12 mouse cellular contexts compared by ENCODE assay signal in genomic region chr6:67229521-67229920, GRCm38 (mm10). TPM values are rescaled to one million over a fixed set of nuclear protein-coding genes. Genes with fewer than 3 reads are reported as not detected.
DNase-seq lines count a peak whose midpoint lies in the region; ATAC-seq and TF ChIP-seq lines count a peak whose summit lies in the region.
"Had no signal": no experiment of that assay in that cellular context is flagged by ENCODE, and none has a peak within 500 bp of the region (broad histone marks: within the 10 kb centered on the region; RNA-seq: fewer than 3 reads in every experiment).

No protein-coding gene starts in this region.

- peaks cover 3% of the 10 kb centered on the region; the same call in 1 of the 2 replicates for H3K4me1 ChIP-seq in embryonic facial prominence, embryonic 12.5 days
- H3K4me1 ChIP-seq in embryonic facial prominence, embryonic 10.5 days: peaks cover 19% of the 10 kb centered on the region
- 0 out of 2 replicates have a peak, but pooled peaks cover 4% of the 10 kb centered on the region for H3K4me1 ChIP-seq in liver, embryonic 11.5 days (replicated peaks; ENCODE audit: control insufficient read depth, insufficient read depth, low read length)
- H3K4me1 ChIP-seq in liver, postnatal 0 days (ENCODE audit: insufficient read depth): peaks cover 7% of the 10 kb centered on the region
- no peaks in the 10 kb centered on the region for H3K4me1 ChIP-seq in liver, embryonic 14.5 days (replicated peaks; ENCODE audit: control insufficient read depth in 2 of 2, insufficient read depth in 2 of 2, low read length in 1 of 2)

- no peak for TF ChIP-seq EP300 in liver, postnatal 0 days (IDR thresholded peaks at IDR 0.05; ENCODE audit: low read depth)
- TF ChIP-seq EP300 in liver, embryonic 14.5 days (IDR thresholded peaks at IDR 0.05; ENCODE audit: low read depth): no peak

- no peak overlapping the region for H3K9ac ChIP-seq in embryonic facial prominence, embryonic 12.5 days
- H3K9ac ChIP-seq in liver, embryonic 11.5 days (ENCODE audit: low read depth, low read length): no peak overlapping the region
- H3K9ac ChIP-seq in liver, postnatal 0 days (replicated peaks): no peak overlapping the region
- no peak overlapping the region for H3K9ac ChIP-seq in liver, embryonic 14.5 days (replicated peaks)
- H3K9ac ChIP-seq: limb, embryonic 13.5 days had no signal

- DNase-seq in embryonic facial prominence, embryonic 10.5 days (ENCODE audit: low spot score): no peak
- no peak for DNase-seq in liver, embryonic 11.5 days (ENCODE audit: low spot score)
- no peak for DNase-seq in liver, postnatal 0 days
- DNase-seq in embryo, embryonic 10.5 days (ENCODE audit: low spot score): peak; percentile 3
- no peak for DNase-seq in liver, embryonic 14.5 days (ENCODE audit: low read depth in 3 of 3, low spot score in 3 of 3)
- no peak for DNase-seq in right cerebral cortex, postnatal 14 days
- no peak for DNase-seq in spleen, postnatal 36 days (ENCODE audit: low spot score in 2 of 2)
- DNase-seq: thymus, adult 2 months had no signal

- 0 out of 2 replicates have a peak overlapping the region, but pooled peaks have one; percentile 1 for H3K4me2 ChIP-seq in embryonic facial prominence, embryonic 12.5 days (replicated peaks)
- peak overlapping the region; percentile 57 for H3K4me2 ChIP-seq in liver, embryonic 11.5 days
- H3K4me2 ChIP-seq in liver, postnatal 0 days (ENCODE audit: low read depth, low read length): no peak overlapping the region
- H3K4me2 ChIP-seq in liver, embryonic 14.5 days (ENCODE audit: low read depth): 0 out of 2 replicates have a peak overlapping the region, but pooled peaks have one; percentile 6

- no peak for TF ChIP-seq CTCF in liver, postnatal 0 days (IDR thresholded peaks at IDR 0.05; ENCODE audit: low read depth)
- no peak for TF ChIP-seq CTCF in liver, embryonic 14.5 days (IDR thresholded peaks at IDR 0.05; ENCODE audit: low read depth)

- 43% methylated on average over 9 of the region's 9 CpGs for WGBS in embryonic facial prominence, embryonic 12.5 days
- WGBS in embryonic facial prominence, embryonic 10.5 days: 33% methylated on average over 9 of the region's 9 CpGs
- 16% methylated on average over 9 of the region's 9 CpGs for WGBS in liver, embryonic 11.5 days
- 34% methylated on average over 9 of the region's 9 CpGs for WGBS in liver, postnatal 0 days (ENCODE audit: insufficient replicate concordance)
- 24% methylated on average over 9 of the region's 9 CpGs for WGBS in liver, embryonic 14.5 days (ENCODE audit: insufficient replicate concordance)

- H3K27ac ChIP-seq in embryonic facial prominence, embryonic 12.5 days: no peak overlapping the region
- no peak overlapping the region for H3K27ac ChIP-seq in embryonic facial prominence, embryonic 10.5 days (replicated peaks)
- no peak overlapping the region for H3K27ac ChIP-seq in liver, embryonic 11.5 days (ENCODE audit: low read depth, low read length)
- H3K27ac ChIP-seq in liver, postnatal 0 days (ENCODE audit: low read depth): no peak overlapping the region
- H3K27ac ChIP-seq in liver, embryonic 14.5 days: no peak overlapping the region
- H3K27ac ChIP-seq: kidney, postnatal 0 days; limb, embryonic 13.5 days; macrophage had no signal

- peaks cover 8% of the 10 kb centered on the region; the same call in 1 of the 2 replicates for H3K27me3 ChIP-seq in embryonic facial prominence, embryonic 12.5 days
- peaks cover 12% of the 10 kb centered on the region for H3K27me3 ChIP-seq in embryonic facial prominence, embryonic 10.5 days (replicated peaks; ENCODE audit: low read depth, poor library complexity, severe bottlenecking)
- peaks cover 4% of the 10 kb centered on the region for H3K27me3 ChIP-seq in liver, embryonic 11.5 days (replicated peaks; ENCODE audit: control insufficient read depth, insufficient read depth, low read length)
- no peaks in the 10 kb centered on the region for H3K27me3 ChIP-seq in liver, postnatal 0 days (ENCODE audit: insufficient read depth, low read length)
- peaks cover 3% of the 10 kb centered on the region for H3K27me3 ChIP-seq in liver, embryonic 14.5 days (ENCODE audit: control insufficient read depth, insufficient read depth, low read length)

- H3K4me3 ChIP-seq in embryonic facial prominence, embryonic 12.5 days: no peak overlapping the region
- H3K4me3 ChIP-seq in embryonic facial prominence, embryonic 10.5 days: no peak overlapping the region
- no peak overlapping the region for H3K4me3 ChIP-seq in liver, embryonic 11.5 days (ENCODE audit: low read depth, low read length)
- H3K4me3 ChIP-seq in liver, postnatal 0 days (ENCODE audit: low read depth, low read length): no peak overlapping the region
- H3K4me3 ChIP-seq in liver, embryonic 14.5 days (ENCODE audit: insufficient read depth in 1 of 2, low read depth in 2 of 2, low read length in 2 of 2): no peak overlapping the region

- H3K9me3 ChIP-seq in embryonic facial prominence, embryonic 12.5 days: no peaks in the 10 kb centered on the region
- no peaks in the 10 kb centered on the region for H3K9me3 ChIP-seq in embryonic facial prominence, embryonic 10.5 days
- H3K9me3 ChIP-seq in liver, embryonic 11.5 days (ENCODE audit: control insufficient read depth, low read length): no peaks in the 10 kb centered on the region
- no peaks in the 10 kb centered on the region for H3K9me3 ChIP-seq in liver, postnatal 0 days (ENCODE audit: low read length)
- no peaks in the 10 kb centered on the region for H3K9me3 ChIP-seq in liver, embryonic 14.5 days (ENCODE audit: control insufficient read depth, low read length)
- H3K9me3 ChIP-seq: limb, embryonic 13.5 days had no signal

- ATAC-seq in embryonic facial prominence, embryonic 12.5 days (ENCODE audit: insufficient number of reproducible peaks, insufficient read depth, low FRiP score, low TSS enrichment): no peak
- no peak for ATAC-seq in liver, embryonic 11.5 days (replicated peaks; ENCODE audit: low FRiP score)
- ATAC-seq in liver, postnatal 0 days: no peak
- no peak for ATAC-seq in liver, embryonic 14.5 days (ENCODE audit: insufficient read depth)

- no peaks in the 10 kb centered on the region for H3K36me3 ChIP-seq in embryonic facial prominence, embryonic 12.5 days
- no peaks in the 10 kb centered on the region for H3K36me3 ChIP-seq in embryonic facial prominence, embryonic 10.5 days (replicated peaks)
- no peaks in the 10 kb centered on the region for H3K36me3 ChIP-seq in liver, embryonic 11.5 days (ENCODE audit: control insufficient read depth, insufficient read depth, low read length)
- no peaks in the 10 kb centered on the region for H3K36me3 ChIP-seq in liver, postnatal 0 days (replicated peaks; ENCODE audit: insufficient read depth, low read length)
- no peaks in the 10 kb centered on the region for H3K36me3 ChIP-seq in liver, embryonic 14.5 days (replicated peaks; ENCODE audit: control insufficient read depth, insufficient read depth, low read depth)
- H3K36me3 ChIP-seq: limb, embryonic 13.5 days had no signal

RNA-seq across cellular contexts. Expression of gene Serbp1, which starts 8.5 kb away (rescaled TPM):
- 454 and 487 TPM in 2 replicates for polyA plus RNA-seq in embryonic facial prominence, embryonic 12.5 days (2016; fragmentation: Nextera tagmentation; extraction: Ambion mirVana)
- polyA plus RNA-seq in embryonic facial prominence, embryonic 10.5 days (2016; fragmentation: Nextera tagmentation; extraction: Ambion mirVana): 503 and 518 TPM in 2 replicates
- polyA plus RNA-seq in liver, embryonic 11.5 days (2014; fragmentation: Nextera tagmentation; extraction: Ambion mirVana): 698 and 755 TPM in 2 replicates
- 186 and 207 TPM in 2 replicates for polyA plus RNA-seq in liver, postnatal 0 days (2015; fragmentation: Nextera tagmentation; extraction: Ambion mirVana)
- polyA plus RNA-seq in liver, embryonic 14.5 days (2012; rRNA removed): 125 and 336 TPM in 2 replicates
- 339 and 380 TPM in 2 replicates for polyA plus RNA-seq in liver, embryonic 14.5 days (2014; fragmentation: Nextera tagmentation; extraction: Ambion mirVana)
